Mouse (Mus musculus) left cerebral cortex, adult 11 months (tissue): Measurements from ENCODE around the gene Tmem231.
"Not testable (repeated sequence)": the region's sequence is repeated elsewhere in the genome, so short reads cannot be mapped to it uniquely, and the experiment has no call there.

Experiments used
- DNase-seq: peaks from one replicate; pipeline ENCODE4 v3.0.0; 2022; ENCODE audit warnings: low spot score

Gene Tmem231

GRCm38 (mm10) chr8:111947954-111948353 lies 14.3 kb upstream of the Tmem231 start:
- no peak for DNase-seq

GRCm38 (mm10) chr8:111947144-111947543 lies 13.5 kb upstream of the Tmem231 start:
- DNase-seq, result no peak

- no peak for DNase-seq
Measured at GRCm38 (mm10) chr8:111943544-111943943, 9.9 kb upstream of the Tmem231 start.

- no peak for DNase-seq
Measured at GRCm38 (mm10) chr8:111941101-111941454, 7.4 kb upstream of the Tmem231 start.

GRCm38 (mm10) chr8:111940171-111941100 lies 6.8 kb upstream of the Tmem231 start, which contains the start of gene Gabarapl2:
Gene Gabarapl2, plus strand, starts transcription at chr8:111940703.
- DNase-seq, result peak; percentile 96

- DNase-seq, result no peak
Measured at GRCm38 (mm10) chr8:111939516-111940142, 5.9 kb upstream of the Tmem231 start.

- DNase-seq, result not testable (repeated sequence)
Measured at GRCm38 (mm10) chr8:111938076-111938985, 4.7 kb upstream of the Tmem231 start.

- DNase-seq, result no peak
Measured at GRCm38 (mm10) chr8:111937184-111937583, 3.5 kb upstream of the Tmem231 start.

- DNase-seq, result no peak
Measured at GRCm38 (mm10) chr8:111934201-111934600, 520 bp upstream of the Tmem231 start.

GRCm38 (mm10) chr8:111932580-111933336 lies 923 bp downstream of the Tmem231 start:
- no peak for DNase-seq

- no peak for DNase-seq
Measured at GRCm38 (mm10) chr8:111931721-111932120, 2.0 kb downstream of the Tmem231 start.

GRCm38 (mm10) chr8:111929648-111930344 lies 3.9 kb downstream of the Tmem231 start:
- no peak for DNase-seq

- no peak for DNase-seq
Measured at GRCm38 (mm10) chr8:111924976-111925375, 8.7 kb downstream of the Tmem231 start.

GRCm38 (mm10) chr8:111923383-111923804 lies 10.3 kb downstream of the Tmem231 start:
- no peak for DNase-seq

- no peak for DNase-seq
Measured at GRCm38 (mm10) chr8:111920971-111921370, 12.7 kb downstream of the Tmem231 start.

GRCm38 (mm10) chr8:111919663-111920062 lies 14.0 kb downstream of the Tmem231 start:
- no peak for DNase-seq

GRCm38 (mm10) chr8:111912860-111913432 lies 20.7 kb downstream of the Tmem231 start:
- no peak for DNase-seq

GRCm38 (mm10) chr8:111911572-111911971 lies 22.1 kb downstream of the Tmem231 start:
- no peak for DNase-seq

- DNase-seq, result no peak
Measured at GRCm38 (mm10) chr8:111909621-111910450, 23.8 kb downstream of the Tmem231 start, which contains the start of gene Chst5. Gene Chst5, minus strand, starts transcription at chr8:111910447.
